Mouse (Mus musculus): ENCODE data around the gene Rnpepl1.
"Not testable (repeated sequence)": the region's sequence is repeated elsewhere in the genome, so short reads cannot be mapped to it uniquely, and the experiment has no call there.

- TF ChIP-seq CTCF (IDR thresholded peaks at IDR 0.05; ENCODE audit: control insufficient read depth, insufficient read depth, low read length): peak; percentile 28; the same call in 1 of the 2 replicates
- not testable (repeated sequence) for TF ChIP-seq POLR2A (IDR thresholded peaks at IDR 0.05; ENCODE audit: borderline replicate concordance, control insufficient read depth, low read depth, low read length)
Observed at GRCm38 (mm10) chr1:92956571-92957335, 46.2 kb downstream of the Rnpepl1 start.

All from bone marrow, adult 2 months (tissue).